Mouse (Mus musculus) hematopoietic multipotent progenitor cell, adult 10-12 weeks (in vitro differentiated cells): ENCODE measurements around the gene Trabd2b. TPM values are rescaled to one million over a fixed set of nuclear protein-coding genes. Genes with fewer than 3 reads are reported as not detected.

ENCODE experiments used
- polyA plus RNA-seq: library from polyadenylated mRNA; stranded (reverse); fragments of >175 nt; gene quantifications from 2 replicates; pipeline ENCODE4 v1.2.3, GENCODE M21; 2012; ENCODE audit warnings: low replicate concordance

Gene Trabd2b
- polyA plus RNA-seq: 0.52 and 0.87 TPM in 2 replicates

DNA sequence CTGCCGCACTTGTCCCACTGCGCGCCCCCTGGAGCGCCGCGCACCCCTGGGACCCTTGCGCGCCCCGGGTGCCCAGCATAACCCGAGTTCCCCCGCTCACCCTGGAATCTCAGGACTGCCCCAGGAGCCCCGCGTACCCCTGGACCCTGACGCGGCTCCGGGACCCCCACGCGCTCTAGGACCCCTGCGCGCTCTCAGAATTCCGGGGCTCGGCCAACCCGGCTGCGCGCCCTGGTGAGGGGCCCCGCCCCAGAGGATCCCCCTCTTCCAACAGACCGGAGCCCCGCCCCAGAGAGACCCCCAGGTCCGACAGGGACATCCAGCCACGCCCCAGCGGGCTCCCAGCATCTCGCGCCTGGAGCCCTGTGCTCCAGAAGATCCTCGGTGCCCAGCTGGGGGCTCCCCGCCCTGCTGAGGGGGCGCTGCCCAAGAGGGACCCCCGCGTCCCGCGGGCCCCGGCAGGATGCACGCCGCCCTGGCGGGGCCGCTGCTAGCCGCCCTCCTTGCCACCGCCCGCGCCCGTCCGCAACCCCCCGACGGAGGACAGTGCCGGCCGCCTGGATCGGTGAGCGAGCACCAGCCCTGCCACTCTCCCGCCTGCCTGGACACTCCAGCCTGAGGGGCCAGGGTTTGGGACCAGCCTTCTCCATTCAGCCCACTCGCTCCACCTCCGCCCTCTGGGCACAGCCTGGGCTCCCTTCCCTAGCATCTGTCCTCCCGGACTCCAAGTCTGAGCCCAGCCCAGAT lies at the start of gene Trabd2b:
Trabd2b (plus strand) TSS at position 370 of the 747 bp plus-strand sequence.

Other genes with a start within 250 kb of the Trabd2b start
- not detected in 2 replicates for gene Skint11, start 243.3 kb upstream of the Trabd2b start, polyA plus RNA-seq